Mouse (Mus musculus) bone marrow macrophage, adult 2 months (primary cell): Measurements from ENCODE around the gene Fam111a. TPM values are rescaled to one million over a fixed set of nuclear protein-coding genes. Genes with fewer than 3 reads are reported as not detected.

ENCODE experiments used
- H3K27ac ChIP-seq: 2 replicates; pipeline ENCODE4 v1.5.1; 2012; ENCODE audit warnings: low read depth, low read length; ENCODE audit not compliant: insufficient read depth
- H3K4me1 ChIP-seq: 2 replicates; pipeline ENCODE4 v1.6.1; 2012; ENCODE audit warnings: low read length; ENCODE audit not compliant: control insufficient read depth, insufficient read depth
- H3K4me3 ChIP-seq: 2 replicates; pipeline ENCODE4 v1.5.1; 2012; ENCODE audit warnings: mild to moderate bottlenecking, low read length, moderate library complexity; ENCODE audit not compliant: insufficient read depth
- CTCF ChIP-seq: IDR thresholded peaks from 2 replicates; pipeline ENCODE4 v1.5.1; 2012; ENCODE audit warnings: low read depth, mild to moderate bottlenecking, low read length, moderate library complexity
- POLR2A ChIP-seq: IDR thresholded peaks from 2 replicates; pipeline ENCODE4 v1.6.1; 2012; ENCODE audit warnings: mild to moderate bottlenecking, low read depth, low read length, borderline replicate concordance
- polyA plus RNA-seq: library from polyadenylated mRNA; stranded (reverse); fragments of >200 nt; gene quantifications from 2 replicates; pipeline ENCODE4 v1.2.4, GENCODE M21; 2012; ENCODE audit not compliant: missing spikeins, insufficient read depth, insufficient read length

The Fam111a gene
- polyA plus RNA-seq, 1 experiment = 101 TPM

GRCm38 (mm10) chr19:12599674-12600073 lies 54.1 kb downstream of the Fam111a start, which contains the start of gene Gm4952:
Gene Gm4952 (plus strand): TSS chr19:12599974.
- TF ChIP-seq CTCF = no peak
- TF ChIP-seq POLR2A = no peak

GRCm38 (mm10) chr19:12600684-12601480 lies 55.3 kb downstream of the Fam111a start:
- TF ChIP-seq POLR2A = no peak
- TF ChIP-seq CTCF = no peak
- Histone ChIP-seq H3K4me1 (peaks cover 7% of the 10 kb centered on the region), H3K27ac (no peak overlapping the region), H3K4me3 (no peak overlapping the region)

More at GRCm38 (mm10) chr19:12599674-12600073, 54.1 kb downstream of the Fam111a start, which contains the start of gene Gm4952:
- Histone ChIP-seq H3K27ac (no peak within 1 kb of the TSS), H3K4me3 (no peak within 1 kb of the TSS), H3K4me1 (peaks cover 7% of the 10 kb centered on the region)

- no peaks in the 10 kb centered on the region for H3K4me1 ChIP-seq
- no peak overlapping the region for H3K4me3 ChIP-seq
- TF ChIP-seq POLR2A (no peak), CTCF (no peak)
- no peak overlapping the region for H3K27ac ChIP-seq
Measured at GRCm38 (mm10) chr19:12608336-12608735, 62.8 kb downstream of the Fam111a start.

GRCm38 (mm10) chr19:12613646-12614045 lies 68.1 kb downstream of the Fam111a start:
- H3K4me3 ChIP-seq = no peak overlapping the region
- H3K4me1 ChIP-seq = no peaks in the 10 kb centered on the region
- no peak for TF ChIP-seq POLR2A
- no peak for TF ChIP-seq CTCF
- H3K27ac ChIP-seq = no peak overlapping the region

GRCm38 (mm10) chr19:12633176-12633575 lies 87.6 kb downstream of the Fam111a start, which contains the start of gene Glyat:
Gene Glyat (plus strand): TSS chr19:12633308.
- Histone ChIP-seq H3K4me3 (no peak within 1 kb of the TSS), H3K27ac (no peak within 1 kb of the TSS), H3K4me1 (peaks cover 8% of the 10 kb centered on the region)
- TF ChIP-seq CTCF = no peak
- no peak for TF ChIP-seq POLR2A

GRCm38 (mm10) chr19:12634259-12634658 lies 88.7 kb downstream of the Fam111a start:
- Histone ChIP-seq H3K4me1 (peaks cover 8% of the 10 kb centered on the region), H3K4me3 (no peak overlapping the region), H3K27ac (no peak overlapping the region)
- TF ChIP-seq POLR2A (no peak), CTCF (no peak)

- Histone ChIP-seq H3K27ac (no peak overlapping the region), H3K4me1 (peaks cover 8% of the 10 kb centered on the region), H3K4me3 (no peak overlapping the region)
- no peak for TF ChIP-seq CTCF
- no peak for TF ChIP-seq POLR2A
Measured at GRCm38 (mm10) chr19:12634963-12635362, 89.4 kb downstream of the Fam111a start.

GRCm38 (mm10) chr19:12636863-12637262 lies 91.3 kb downstream of the Fam111a start:
- H3K27ac ChIP-seq = no peak overlapping the region
- no peak overlapping the region for H3K4me3 ChIP-seq
- TF ChIP-seq POLR2A = no peak
- TF ChIP-seq CTCF = no peak
- peaks cover 8% of the 10 kb centered on the region for H3K4me1 ChIP-seq

GRCm38 (mm10) chr19:12638049-12638448 lies 92.5 kb downstream of the Fam111a start:
- TF ChIP-seq CTCF (no peak), POLR2A (no peak)
- Histone ChIP-seq H3K4me3 (no peak overlapping the region), H3K4me1 (peaks cover 3% of the 10 kb centered on the region), H3K27ac (no peak overlapping the region)

Other genes with a start within 250 kb of the Fam111a start
- gene Olfr1436, start 246.6 kb upstream of the Fam111a start, polyA plus RNA-seq = not detected in 2 replicates
- gene Olfr1437, start 220.6 kb upstream of the Fam111a start, polyA plus RNA-seq = not detected in 2 replicates
- 0.17 TPM in 1 of 2 replicates, not detected in the other for gene Olfr1438-ps1, start 209.8 kb upstream of the Fam111a start, polyA plus RNA-seq
- not detected in 2 replicates for gene Olfr1440, start 158.5 kb upstream of the Fam111a start, polyA plus RNA-seq
- not detected in 2 replicates for gene Olfr1441, start 128.3 kb upstream of the Fam111a start, polyA plus RNA-seq
- not detected in 2 replicates for gene Pfpl, start 117.8 kb upstream of the Fam111a start, polyA plus RNA-seq
- gene Mpeg1, start 85.0 kb upstream of the Fam111a start, polyA plus RNA-seq = 2,155 and 2,361 TPM in 2 replicates
- 18.5 and 19.3 TPM in 2 replicates for gene Dtx4, start 44.3 kb upstream of the Fam111a start, polyA plus RNA-seq
- not detected in 2 replicates for gene Gm4952, start 54.2 kb downstream of the Fam111a start, polyA plus RNA-seq
- gene Glyat, start 87.6 kb downstream of the Fam111a start, polyA plus RNA-seq = not detected in 2 replicates
- gene Olfr1442, start 124.7 kb downstream of the Fam111a start, polyA plus RNA-seq = not detected in 2 replicates
- gene Olfr1443, start 132.4 kb downstream of the Fam111a start, polyA plus RNA-seq = not detected in 2 replicates
- not detected in 2 replicates for gene Keg1, start 150.0 kb downstream of the Fam111a start, polyA plus RNA-seq
- gene Cntf, start 219.9 kb downstream of the Fam111a start, polyA plus RNA-seq = 1.3 and 2.0 TPM in 2 replicates